Mouse (Mus musculus) small intestine, adult 2 months (tissue): Measurements from ENCODE around the gene Hipk2.

Experiments used
- CTCF ChIP-seq: fragments of 200-500 bp; IDR thresholded peaks from 2 replicates; pipeline ENCODE4 v1.5.1; 2012; ENCODE audit warnings: low read depth, mild to moderate bottlenecking, control low read depth, inconsistent platforms, low read length, moderate library complexity, mixed read lengths; ENCODE audit not compliant: insufficient replicate concordance, insufficient read length; ENCODE audit errors: extremely low read depth
- POLR2A ChIP-seq: fragments of 200-500 bp; IDR thresholded peaks from 2 replicates; pipeline ENCODE4 v1.6.1; 2012; ENCODE audit warnings: low read depth, mild to moderate bottlenecking, control low read depth, inconsistent platforms, low read length, moderate library complexity

GRCm38 (mm10) chr6:38922517-38922916 is 46.6 kb upstream of the Hipk2 start:
- TF ChIP-seq CTCF, result no peak
- no peak for TF ChIP-seq POLR2A
